Mouse (Mus musculus) layer of hippocampus, postnatal 14 days (tissue): ENCODE measurements at regions not wholly inside any gene's neighbourhood (a gene's known extent, or its start where the extent isn't known, plus 50 kb on each side); places are given as distances from the start of the nearest gene placed in this dataset.
A peak's percentile ranks its signal among the peaks of the same experiment; 100 is the strongest.

Experiments used
- DNase-seq, 2 experiments: peaks; one replicate each; pipeline ENCODE4 v3.0.0; 2021 to 2022; ENCODE audit warnings: low spot score in 2 of 2, mixed read lengths in 1 of 2

DNA sequence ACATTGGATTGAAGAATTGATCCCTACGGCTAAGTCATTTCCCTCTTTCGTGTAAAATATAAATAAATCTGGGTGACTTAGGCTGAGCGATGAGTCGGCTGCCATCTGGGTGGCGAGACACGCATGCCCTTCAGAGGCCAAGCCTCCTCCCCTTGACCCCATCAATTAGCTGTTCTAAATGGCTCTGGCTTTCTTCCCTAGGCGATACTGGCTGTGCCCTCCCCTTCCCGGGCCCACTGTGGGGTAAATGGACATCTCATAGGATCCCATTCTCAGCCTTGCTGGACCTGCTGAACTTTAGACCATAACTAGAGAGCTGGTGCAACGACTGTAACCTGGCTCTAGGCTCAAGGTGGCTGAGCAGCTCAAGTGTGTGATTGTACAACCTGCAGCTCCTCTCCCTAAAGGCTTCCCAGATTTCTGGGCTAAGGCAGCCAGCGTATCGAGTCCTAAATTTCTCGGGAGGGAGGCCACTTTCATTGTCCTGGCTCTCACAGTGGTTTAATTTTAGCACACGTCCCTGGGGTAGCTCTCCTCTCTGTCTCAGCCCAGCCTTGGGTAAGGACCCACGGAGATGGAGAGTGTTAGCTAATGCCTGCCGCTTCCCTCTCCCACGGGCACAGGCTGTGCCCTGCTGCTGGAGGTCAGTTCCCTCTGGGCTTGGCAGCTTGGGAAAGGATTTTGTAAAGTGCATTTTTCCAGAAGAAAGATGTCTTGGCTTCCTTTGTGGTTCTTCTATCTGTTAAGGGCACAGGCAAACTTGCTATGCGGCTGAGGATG, 80.7 kb upstream of the Zc3h12a start:
- DNase-seq = no peak

DNA sequence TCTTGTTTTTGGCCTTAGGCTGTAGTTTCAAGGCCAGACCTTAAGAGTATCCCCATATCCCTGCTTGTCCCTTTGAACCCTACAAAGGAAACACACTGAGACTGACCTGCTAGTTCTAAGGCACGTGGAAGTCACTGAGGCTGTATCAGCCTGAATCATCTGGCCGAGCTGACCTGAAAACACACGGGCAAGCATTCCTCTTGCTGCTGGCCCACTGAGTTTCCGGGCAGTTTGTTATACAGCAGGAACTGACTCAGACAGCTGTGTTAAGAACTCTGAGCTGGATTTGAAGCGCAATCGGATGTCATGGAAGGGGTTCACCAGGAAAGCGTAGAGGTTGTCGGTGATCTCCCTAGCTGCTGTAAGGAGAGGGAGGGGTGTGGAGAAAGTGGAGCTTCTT, 75.9 kb upstream of the Zc3h12a start:
- no peak for DNase-seq

DNA sequence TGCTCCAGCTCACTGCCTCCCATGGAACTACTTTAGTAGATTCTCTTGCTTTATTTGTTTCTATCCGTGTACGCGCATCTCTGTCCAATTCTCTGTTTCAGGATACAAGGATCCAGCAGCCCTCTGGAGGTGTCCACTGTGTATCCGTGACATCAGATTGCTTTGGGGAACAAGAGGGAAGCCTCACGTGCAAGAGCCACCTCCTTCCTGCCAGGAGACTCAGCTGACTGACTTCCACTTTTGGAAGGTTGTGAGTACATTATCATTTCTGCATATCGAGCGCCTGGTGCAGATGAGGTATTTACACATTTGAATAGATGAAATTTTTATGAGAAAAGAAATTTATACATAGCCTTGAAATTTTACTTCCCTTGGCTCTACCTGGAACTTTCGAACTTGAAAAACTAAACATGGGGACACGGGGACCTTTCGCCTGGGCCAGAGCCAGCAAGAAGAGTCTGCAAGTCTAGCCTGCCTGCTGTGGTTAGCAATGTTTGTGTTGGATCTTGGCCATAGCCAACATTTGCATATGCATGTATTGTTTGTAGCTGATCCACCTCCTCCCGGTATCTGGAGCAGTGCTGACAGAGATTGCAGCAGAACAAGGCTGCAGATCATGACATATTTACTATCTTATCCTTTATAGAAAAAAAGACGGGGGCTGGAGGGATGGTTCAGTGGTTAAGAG, 74.1 kb upstream of the Zc3h12a start:
- no peak for DNase-seq

DNA sequence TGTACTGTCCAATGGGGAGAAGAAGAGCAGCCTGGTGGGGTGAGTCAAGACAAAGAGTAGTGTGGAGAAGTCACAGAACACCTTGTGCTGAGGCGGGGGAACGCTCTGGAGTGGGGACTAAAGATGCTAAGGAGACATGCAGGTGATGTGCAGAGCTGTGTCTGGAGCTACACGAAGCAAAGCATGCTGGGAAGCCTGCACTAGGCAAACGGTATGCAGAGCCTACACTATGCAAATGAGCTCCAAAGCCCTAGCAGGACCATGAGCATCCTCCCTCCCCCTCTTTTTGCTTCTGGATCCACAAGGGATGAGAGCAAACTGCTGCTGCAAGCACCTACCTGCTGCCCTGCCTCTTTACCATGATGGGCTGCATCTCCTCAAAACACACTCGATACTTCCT, 73.1 kb upstream of the Zc3h12a start:
- DNase-seq = no peak

DNA sequence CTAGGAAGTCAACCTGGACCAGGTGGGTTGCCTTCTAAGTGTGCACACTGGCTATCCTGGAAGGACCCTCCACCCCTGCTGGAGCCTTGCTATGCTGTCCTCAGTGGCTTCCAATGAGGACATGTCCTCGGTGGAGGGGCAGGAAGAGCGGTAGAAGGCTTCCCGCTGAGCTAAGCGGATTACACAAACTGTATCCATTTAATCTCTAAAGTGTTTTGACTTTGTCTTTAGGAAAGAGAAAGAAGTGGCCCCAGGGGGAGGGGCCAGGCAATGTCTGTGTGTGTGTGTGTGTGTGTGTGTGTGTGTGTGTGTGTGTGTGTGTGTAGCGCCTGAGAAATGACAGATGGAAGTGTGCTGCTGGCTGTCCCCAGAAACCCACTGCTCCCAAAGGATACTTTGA, 71.6 kb upstream of the Zc3h12a start:
- no peak for DNase-seq

DNA sequence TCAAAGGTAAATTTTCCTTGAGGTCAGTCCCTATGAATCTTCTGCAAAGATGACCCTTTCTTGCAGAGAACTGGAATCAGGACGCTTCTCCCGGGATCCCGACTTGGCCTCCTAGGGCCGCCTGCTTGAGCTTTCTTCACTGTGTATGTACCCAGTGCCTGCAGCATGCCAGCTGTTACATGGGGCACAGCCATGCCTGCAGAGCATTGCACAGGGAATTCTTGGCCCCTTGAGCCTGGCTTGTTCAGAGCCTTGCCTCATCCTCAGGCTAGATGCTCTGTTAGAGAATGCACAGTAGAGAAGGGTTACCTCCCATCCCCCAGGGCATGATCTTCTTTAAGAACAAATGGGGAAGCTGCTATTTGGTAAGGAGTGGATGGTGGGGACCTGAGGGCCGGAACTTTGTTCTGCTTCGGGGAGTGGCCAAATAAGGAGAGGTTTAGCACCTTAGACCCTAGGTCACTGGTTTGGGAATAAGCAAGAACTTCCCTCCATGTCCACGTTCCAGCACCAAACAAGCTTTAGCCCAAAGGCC, 68.3 kb upstream of the Zc3h12a start:
- DNase-seq = no peak

DNA sequence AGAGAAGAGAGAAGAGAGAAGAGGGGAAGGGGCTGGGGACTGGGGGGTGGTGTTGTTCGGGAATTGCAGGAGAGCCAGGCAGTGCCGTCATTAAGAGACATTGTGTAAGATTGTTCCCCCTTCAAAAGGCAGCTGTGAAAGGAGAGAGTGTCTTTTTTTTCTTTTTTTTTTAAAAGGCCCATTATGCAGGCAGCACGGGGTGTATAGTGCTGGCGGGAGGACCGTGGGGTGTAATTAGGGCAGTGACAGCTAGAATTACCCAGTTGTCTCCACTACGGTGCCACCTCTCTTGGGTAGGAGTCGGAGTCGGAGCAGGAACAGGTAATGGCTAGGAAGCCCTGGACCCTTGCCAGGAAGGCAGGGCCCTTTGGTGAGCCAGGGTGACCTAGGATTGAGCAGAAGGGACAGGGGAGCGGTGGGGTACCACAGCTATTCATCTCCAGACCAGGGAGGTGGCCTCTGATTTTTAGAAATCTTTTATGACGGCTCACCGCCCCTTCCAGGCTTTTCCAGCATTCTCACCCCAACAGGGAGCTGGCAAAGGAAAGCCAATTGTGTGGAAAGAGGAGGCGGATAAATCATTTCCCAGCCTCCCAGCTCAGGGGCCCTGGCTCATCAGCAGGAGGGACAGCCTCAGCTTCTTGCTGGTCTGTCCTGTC, 67.2 kb upstream of the Zc3h12a start:
- DNase-seq = peak in 1 of 2 experiments; percentile 6

DNA sequence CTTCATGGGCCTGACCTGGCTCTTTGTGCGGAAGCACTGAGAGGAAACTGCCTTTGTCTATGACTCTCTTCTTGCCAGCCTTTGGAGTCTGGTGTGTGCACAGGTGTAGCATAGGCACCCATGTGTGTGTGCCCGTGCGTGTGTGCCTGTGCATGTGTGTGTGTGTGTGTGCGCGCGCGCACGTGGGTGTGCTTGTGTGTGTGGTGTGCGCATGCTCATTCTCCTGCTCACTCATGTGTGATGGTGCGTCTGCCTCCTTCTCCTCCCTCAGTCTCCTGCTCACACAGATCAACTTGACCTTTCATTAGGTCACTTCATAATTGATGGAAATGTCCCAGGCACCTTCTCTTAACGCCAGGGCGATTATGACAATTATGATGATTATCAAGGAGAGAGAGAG, 66.7 kb upstream of the Zc3h12a start:
- DNase-seq = no peak

DNA sequence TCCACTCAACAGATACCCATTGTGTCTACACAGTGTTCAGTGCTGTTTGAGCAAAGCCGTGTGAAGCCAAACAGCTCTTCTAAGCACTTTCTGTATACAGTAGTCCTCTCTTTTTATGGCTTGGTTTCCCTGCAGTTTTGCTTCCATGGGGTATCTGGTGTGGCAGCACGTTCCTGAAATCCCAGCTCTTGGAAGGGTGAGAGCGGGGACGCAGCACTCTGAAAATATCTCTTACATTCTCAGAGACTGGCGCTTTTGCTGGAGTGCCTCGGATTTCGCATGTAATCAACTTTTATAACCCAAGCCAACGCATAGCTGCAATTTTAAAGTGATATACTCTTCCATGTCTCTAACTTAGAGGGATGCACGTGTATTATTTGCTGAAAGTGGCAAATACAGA, 64.0 kb upstream of the Zc3h12a start:
- peak in 1 of 2 experiments; percentile 13 for DNase-seq

DNA sequence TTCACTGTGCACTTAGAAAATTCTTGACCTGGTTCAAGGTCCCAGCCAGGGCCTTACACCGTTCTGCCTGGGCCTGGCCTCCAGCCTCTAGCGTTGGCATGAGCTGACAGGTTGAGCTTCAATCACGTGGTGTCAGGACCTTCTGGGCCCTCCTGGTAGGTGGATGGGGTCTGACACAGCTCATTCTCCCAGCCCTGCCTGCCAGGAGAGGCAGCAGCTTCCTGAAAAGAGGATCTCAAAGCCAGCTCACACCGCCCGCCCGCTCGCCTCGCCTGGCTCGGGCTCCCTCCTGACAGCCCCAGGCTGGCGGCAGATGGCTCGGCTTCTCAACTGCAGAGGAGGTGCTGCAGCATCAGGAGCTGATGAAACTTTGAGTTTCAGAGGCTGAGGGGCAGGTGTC, 63.4 kb upstream of the Zc3h12a start:
- peak; percentile 35 to 49 for DNase-seq

DNA sequence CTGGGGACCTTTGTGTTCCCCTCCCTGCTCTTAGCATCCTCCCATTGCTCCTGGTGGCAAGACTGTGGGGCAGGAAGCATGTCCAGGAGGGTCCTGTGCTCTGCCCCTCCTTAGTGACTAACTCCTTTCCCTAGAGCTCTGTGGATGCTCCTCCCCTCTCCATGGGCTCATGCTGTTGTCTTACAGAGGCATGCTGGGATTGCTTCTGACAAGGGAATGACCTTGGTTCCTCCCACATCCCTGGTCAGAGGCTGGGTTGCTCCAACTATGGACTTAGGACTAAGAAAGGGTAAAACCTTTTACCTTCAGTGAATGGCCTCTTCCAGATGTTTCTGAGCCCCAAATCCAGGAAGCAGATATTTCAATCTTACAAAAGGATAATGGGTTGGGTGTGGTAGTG, 62.3 kb upstream of the Zc3h12a start:
- DNase-seq = no peak

DNA sequence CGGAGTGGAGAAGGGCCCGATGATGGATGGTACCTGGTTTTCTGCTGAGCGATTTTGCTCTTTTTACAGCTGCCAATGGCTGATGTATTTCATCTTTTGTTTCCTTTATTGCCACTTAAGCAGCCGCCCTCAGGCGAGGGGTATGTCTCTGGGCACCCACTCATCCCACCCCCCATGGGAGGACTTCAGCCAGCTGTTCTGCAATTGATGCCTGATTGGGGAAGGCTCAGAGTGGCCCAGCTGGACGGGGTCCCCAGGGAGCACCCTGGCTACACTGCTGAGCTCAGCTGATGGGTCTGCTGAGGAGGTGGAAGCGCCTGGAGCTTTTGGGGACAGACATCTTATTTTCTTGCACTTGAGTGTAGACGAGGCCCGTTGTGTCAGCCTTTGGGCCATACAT, 58.6 kb upstream of the Zc3h12a start:
- no peak for DNase-seq

DNA sequence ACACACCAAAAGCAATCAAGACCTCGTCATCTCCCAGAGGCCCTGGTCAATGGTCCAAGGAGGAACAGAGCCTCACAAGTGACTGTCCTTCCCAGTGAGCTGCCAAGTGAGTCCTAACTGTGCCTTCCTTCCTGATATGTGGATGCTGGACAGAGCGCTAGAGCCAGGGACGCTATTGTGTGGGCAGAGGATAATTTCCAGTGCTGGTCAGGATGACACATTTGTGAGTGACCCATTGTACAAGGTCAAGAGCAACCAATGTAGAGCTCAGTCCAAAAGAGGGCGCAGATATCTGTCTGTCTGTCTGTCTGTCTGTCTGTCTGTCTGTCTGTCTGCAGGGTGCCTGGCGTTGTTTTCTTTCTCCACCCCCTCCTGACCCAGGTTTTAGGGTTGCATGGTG, 57.4 kb upstream of the Zc3h12a start:
- no peak for DNase-seq

DNA sequence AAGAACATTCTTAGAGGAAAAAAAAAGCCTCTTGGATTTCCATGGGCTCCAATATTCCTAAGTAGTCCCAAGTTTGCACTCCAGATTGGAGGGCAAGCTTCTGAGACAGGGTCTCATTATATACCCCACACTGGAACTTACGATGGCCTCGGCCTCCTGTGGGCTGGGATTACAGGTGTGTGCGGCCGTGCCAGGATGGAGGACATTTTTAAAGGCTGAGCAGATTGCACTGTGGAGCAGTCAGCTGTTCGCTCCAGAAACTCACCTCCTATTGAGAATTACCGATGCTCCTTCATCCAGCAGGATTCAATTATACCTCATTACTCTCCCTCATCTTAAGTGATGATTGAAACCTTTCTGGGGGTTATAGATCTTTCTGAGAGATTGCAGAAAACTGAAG, 53.3 kb upstream of the Zc3h12a start:
- no peak for DNase-seq

DNA sequence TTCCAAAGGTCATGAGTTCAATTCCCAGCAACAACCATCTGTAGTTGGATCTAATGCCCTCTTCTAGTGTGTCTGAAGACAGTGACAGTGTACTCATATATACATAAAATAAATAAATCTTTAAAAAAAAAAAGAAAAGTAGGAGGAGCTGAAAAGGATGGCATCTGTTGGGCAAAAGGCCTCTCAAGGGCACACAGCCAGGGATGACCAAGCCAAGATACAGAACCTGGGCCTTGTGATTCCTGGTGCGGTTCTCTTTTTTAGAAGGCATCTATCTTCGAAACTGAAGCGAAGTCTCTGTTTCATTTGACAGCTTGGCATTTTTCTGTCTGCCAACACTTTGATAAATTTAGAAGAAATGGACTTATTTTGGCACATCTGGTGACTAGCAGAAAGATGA, 50.9 kb upstream of the Zc3h12a start:
- no peak for DNase-seq

DNA sequence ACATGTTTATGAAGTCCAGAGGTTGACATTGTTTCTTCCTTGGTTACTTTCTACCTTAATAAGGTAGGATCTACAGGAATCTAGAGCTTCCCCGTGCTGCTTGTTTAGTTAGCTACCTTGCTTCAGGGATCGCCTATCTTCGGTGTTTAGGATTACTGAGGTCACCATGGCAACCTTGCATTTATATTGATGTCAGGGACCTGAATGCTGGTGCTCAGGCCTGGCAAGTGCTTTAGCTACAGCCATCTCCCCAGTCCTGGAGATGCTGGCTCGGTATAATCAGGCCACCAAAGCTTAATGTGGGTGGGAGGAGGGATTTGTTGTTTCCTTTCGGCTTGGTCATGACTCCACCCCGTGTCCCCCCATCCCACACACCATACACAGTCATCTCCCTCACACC, 50.0 kb upstream of the Zc3h12a start:
- DNase-seq = no peak
